Mouse (Mus musculus) spleen, embryonic (tissue): Measurements from ENCODE around the gene Acrbp.

ENCODE experiments used
- CTCF ChIA-PET: fragments of 350-600 bp; sonication (Branson Sonifier 250); formaldehyde crosslinking; loops from one replicate; lab custom pipeline; 2022; lab: Charles Lee

Acrbp gene

DNA sequence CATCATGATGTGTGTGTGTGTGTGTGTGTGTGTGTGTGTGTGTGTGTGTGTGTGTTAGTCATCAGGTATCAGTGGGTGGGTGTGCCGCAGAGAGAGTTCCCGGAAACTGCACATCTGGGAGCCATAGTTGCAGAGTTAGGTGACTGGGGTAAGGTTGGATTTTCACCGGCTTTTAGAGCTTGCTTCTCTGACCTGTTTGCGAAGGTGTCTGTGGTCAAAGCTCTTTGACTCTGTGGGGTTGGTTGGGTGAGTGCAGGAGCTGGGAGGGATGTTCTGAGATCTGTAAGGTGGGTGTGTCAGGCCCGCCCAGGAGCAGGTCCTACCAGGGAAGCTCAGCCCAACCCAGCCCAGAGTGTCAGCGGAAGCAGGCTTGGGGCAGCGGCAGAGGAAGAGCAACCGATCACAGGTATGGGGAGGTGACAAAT, 18.1 kb downstream of the Acrbp start, which contains the start of gene Lpar5:
Lpar5 (plus strand) TSS at position 350 of the 425 bp plus-strand sequence.
- CTCF ChIA-PET: no interaction called here

DNA sequence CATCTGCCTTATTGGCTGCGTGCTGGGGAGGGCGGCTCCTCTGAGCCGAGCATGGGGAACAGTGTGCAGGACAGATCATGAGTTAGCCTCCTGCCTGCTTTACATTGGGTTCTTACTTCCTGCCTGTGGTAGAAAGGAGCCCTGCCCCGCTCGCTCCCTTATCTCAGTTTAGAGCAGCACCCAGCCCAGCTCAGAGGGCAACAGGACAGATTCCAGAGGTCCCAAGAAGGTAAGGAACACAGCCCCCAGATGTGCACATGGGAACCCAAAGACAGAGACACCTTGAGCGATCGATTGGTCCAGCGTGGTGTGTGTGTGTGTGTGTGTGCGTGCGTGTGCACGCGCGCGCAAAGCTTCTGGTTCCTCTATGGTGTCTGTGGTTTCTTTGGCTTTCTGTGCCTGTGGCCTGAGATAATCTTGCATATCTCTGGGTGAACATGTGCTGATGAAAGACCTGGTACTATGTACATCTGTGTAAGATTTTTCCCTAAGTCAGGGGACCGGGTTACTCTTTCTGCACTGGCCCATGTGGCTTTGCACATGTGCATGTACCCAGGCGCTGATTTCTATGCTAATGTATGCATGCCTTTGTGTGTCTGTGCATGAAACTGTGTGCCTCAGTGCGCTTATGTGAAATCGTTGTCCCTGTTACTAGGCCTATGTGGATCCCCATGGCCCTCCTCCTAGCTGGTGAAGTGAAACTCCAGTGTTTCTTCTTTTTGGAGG, 21.8 kb downstream of the Acrbp start:
- CTCF ChIA-PET: interaction anchor here (0.5 to 0.6 kb wide), 2 partner anchors 22 to 183 kb away, joined by 3 to 6 read pairs; partner anchors contain the start of gene Cd4

DNA sequence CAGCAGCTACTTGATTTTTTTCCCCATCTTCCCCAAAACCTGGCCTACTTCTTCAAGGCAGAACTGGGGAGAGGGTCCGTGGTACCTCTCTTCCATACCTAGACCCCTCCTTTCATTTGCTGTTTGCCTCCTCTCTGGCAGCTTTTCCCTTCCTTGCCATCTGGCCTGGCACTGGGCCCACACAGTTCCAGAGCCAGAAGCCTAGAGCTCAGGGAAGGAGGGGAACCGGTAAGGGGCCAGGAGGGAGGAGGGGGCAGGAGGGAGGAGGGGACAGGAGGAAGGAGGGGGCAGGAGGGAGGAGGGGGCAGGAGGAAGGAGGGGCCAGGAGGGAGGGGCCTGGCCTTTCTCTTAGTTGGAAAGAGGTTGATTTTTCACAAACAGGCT, 22.4 kb downstream of the Acrbp start:
- CTCF ChIA-PET: interaction anchor here (0.5 kb wide), 1 partner anchor 21 kb away, joined by 6 read pairs; no protein-coding TSS in a partner anchor

DNA sequence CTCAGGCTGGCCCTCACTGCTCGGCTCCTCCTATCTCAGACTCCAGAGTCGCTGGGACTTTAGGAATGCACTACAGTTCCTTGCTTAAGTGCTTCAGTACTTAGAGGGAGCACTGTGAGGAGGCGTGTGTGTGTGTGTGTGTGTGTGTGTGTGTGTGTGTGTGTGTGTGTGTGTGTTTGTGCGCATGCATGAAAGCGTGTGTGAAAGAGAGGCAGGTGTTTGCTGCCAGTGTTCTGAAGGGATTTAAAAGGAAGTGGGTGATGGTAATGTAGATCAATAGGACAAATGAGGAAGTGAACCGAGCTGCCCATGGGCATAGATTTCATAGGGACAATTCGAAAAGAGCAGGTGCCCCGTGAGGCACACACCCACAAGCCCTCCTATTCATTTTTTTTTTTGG, 24.3 kb downstream of the Acrbp start:
- CTCF ChIA-PET: interaction anchor here (0.5 to 0.7 kb wide), 3 partner anchors 212 to 668 kb away, joined by 4 read pairs; no protein-coding TSS in a partner anchor

DNA sequence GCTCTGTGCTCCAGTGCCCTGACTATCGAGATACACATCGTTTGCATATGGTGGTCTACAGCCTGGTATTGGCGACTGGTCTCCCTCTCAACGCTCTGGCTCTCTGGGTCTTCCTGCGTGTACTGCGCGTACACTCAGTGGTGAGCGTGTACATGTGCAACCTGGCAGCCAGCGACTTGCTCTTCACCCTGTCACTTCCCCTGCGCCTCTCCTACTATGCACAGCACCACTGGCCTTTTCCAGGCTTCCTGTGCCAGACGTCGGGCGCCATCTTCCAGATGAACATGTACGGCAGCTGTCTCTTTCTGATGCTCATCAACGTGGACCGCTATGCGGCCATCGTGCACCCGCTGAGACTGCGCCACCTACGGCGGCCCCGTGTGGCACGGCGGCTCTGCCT, 31.9 kb downstream of the Acrbp start:
- CTCF ChIA-PET: interaction anchor here (0.7 kb wide), 1 partner anchor 9 kb away, joined by 3 read pairs; no protein-coding TSS in a partner anchor

DNA sequence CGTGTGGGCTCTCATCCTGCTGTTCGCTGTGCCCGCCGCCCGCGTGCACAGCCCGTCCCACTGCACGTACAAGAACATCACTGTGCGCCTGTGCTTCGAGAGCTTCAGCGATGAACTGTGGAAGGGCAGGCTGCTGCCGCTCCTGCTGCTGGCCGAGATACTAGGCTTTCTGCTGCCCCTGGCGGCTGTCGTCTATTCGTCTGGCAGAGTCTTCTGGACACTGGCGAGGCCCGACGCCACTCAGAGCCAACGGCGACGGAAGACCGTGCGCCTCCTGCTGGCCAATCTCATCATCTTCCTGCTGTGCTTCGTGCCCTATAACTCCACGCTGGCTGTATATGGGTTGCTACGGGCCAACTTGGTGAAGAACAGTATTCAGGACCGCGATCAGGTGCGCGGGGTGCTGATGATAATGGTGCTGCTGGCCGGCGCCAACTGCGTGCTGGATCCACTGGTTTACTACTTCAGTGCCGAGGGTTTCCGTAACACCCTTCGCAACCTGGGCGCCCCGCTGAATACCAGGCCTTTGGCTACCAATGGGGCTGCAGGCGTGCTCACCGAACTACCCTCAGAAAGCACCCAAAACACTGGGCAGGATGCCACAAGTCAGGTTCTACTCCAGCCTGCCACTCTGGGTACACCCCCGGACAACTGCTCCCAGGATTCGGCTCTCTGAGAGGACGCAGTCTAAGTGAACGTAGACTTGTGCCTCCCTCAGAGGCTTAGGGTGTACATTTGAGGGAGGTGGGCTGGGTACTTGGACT, 32.5 kb downstream of the Acrbp start:
- CTCF ChIA-PET: no interaction called here

DNA sequence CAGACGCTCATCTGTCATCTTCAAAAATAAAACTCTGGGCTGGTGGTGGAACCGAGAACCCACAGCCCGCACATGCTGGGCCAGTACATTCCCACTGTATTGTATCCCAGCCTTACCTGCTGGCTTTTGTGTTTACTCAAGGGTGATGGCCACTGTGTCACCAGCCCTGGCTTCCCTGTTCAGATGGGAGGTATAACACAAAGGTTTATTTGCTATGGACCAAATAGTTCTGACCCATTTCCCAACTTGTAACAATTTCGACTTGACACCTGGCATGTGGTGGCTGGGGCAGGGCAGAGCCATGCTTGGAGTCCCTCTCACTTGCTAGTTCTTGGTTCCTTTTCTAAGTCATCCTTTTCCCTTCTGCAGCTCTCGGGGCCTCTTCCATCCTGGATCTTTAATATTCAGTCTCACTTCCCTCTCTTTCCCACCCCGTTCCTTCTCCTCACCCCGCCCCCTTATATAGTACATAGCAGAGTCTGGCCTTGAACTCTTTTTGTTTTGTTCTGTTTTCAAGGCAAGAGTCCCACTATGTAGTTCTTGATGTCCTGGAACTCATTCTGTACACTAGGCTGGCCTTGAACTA, 33.4 kb downstream of the Acrbp start:
- CTCF ChIA-PET: interaction anchor here (0.9 kb wide), 1 partner anchor 35 kb away, joined by 5 read pairs; no protein-coding TSS in a partner anchor

DNA sequence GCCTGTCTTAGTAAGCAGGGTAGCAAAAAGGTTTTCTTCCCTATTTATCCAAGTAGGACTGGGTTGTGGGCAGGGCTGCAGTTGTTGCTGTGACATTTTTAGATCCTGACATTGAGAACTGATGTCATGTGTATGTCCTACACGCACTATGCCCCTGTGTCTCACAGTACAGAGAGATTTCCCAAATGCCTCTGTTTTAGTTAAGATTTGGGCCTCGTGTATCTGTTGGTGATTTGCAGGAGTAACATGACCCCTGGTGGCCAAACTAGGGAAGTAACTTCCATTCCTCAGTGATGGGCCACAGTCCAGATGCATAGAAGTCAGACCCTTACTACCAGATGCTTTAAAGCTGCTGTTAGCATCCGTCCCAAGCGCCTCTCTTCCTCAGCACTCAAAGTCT, 34.9 kb downstream of the Acrbp start:
- CTCF ChIA-PET: interaction anchor here (0.6 to 1.0 kb wide), 3 partner anchors 9 to 35 kb away, joined by 3 to 8 read pairs (median 6); partner anchors contain the start of gene Acrbp

DNA sequence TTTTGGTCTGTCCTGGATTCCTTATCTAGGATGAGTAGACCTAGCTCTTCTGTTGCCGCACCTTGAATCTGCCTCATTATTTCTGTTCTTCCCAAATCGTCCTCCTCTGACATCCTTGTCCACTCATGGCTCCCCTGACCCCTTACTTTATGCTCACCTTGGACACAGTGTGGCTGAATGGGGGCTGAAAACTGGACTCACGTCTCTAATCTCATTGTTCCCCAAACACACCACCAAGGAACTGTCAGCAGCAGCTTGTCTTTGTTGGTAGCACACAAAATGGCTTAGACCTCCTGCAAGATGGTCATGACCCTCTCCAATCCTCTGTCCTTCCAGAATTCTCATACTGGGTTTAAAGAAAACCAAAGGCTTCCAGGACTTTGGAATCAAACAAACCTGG, 38.4 kb downstream of the Acrbp start:
- CTCF ChIA-PET: no interaction called here

DNA sequence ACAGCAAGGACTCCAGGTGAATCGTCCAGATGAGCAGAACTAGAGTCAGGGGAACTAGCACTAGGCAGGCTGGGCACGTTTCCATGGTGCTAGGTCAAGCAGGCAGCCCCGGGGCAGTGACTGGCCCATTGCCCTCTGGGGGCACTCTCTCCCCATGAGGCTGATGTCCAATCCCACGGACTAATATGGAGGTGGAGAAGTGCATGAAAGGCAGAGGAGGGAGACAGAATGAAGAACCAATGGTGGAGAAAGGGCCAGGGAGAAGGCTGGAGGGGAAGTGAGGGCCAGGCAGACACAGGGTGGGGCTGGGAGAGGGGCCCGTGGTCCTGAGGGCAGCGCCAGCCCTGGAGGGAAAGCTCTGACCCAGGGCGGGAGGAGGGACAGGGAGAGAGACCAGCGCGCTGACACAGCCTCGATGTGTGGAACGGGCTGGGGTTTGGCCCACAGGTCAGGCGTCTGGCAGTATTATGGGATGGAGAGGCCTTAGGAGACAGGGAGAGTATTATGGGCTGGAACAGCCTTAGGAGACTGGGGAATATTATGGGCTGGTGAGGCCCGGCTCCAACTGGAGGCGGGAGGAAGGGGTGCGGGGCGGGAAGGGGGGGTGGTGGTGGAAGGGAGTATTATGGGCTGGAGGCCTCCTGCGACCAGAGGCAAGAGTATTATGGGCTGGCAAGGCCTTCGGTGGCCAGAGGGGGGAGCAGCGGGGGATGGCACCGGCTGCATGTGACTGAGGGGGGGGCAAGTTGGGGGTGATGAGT, 39.3 kb downstream of the Acrbp start:
- CTCF ChIA-PET: interaction anchor here (0.6 to 0.7 kb wide), 2 partner anchors 22 to 91 kb away, joined by 3 to 9 read pairs; no protein-coding TSS in a partner anchor

DNA sequence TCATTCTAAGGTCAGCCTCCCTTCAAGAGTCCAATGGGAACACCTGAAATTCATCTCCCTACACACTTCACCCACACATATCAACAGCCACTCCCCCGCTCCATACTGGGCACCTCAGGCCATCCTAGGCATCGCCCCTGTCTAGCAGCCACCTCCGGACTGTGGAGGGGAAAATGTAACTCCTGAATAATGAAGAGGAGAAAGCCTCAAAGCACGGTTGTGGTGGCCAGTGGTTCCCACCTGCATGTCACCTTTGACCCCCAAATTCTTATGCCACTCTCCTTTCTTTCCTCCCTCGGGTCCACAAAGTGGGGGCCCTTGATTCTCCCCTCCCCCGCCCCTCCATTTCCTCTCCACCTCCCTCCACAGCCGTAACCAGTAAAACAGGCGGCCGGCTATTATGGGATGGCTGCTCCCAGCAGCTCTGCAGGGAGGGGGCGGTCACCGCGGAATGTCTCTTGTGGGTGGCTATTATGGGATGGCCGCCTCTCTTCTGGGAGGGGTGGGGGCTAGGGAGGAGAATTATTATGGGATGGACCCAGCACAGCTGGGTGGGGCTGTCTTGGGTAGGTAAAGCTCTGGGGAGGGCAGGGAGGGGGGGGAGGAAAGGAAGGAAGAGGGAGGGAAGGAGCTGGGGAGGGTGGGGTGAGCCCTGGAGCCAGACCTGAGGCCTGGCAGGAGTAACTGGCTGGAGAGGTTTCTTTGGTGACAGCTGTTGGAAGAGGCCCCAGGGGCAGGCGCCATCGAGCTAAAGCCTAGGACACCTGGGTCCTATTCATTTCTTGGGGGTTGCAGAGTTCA, 40.2 kb downstream of the Acrbp start:
- CTCF ChIA-PET: interaction anchor here (0.6 to 0.7 kb wide), 2 partner anchors 9 to 92 kb away, joined by 3 to 9 read pairs; no protein-coding TSS in a partner anchor

DNA sequence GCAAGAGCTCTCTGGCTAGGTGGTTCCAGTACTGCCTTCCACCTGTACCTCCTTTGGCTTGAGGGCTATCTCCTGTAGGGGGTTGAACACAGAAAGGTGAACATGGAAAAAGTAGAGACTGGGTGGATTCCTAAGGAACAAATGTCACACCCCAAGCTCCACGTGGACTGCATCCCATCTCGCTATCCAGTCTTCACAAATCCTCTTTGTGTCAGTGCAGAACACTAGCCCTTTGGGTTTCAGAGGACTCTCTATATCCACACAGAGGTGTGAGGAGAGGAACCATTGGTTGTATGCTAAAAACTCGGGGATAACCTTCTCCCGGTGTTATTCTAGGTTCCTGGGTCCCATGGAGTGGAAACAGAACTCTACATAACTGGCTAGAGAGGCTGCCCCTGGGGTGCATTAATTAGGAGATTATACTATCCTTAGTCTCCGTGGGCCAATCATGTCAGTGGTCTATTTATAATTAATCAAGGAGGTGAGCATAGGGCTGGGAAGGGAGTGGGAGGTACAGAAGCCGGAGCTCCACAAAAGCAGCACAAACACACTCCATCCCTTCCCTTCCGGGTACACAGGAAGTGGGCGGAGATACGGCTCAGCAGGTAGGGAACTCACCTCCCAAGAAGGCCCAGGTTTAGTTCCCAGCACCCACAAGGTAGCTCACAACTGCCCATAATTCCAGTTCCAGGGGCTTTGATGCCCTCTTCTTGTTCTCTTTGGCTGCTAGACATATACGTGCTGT, 41.0 kb downstream of the Acrbp start:
- CTCF ChIA-PET: interaction anchor here (0.6 to 1.0 kb wide), 2 partner anchors 10 to 43 kb away, joined by 3 read pairs; no protein-coding TSS in a partner anchor

DNA sequence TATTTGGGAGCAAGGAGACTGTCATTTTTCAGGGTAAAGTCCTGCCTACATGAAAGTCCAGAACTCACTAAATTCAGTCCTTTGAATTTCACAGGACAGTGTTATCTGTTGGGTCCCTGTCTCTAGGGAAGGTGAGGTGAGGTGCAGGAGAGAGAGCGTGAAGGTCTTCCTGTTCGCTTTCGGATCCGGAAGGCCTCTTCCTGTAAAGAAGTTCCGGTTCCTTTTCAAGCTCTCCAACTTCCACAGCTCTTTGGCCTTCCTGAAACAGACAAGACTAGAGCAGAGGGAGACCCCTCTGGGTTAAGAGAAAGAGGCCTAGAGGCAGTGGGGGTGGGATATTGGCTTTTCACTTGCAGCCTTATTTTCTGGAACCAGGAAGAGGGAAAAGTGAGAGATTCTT, 42.9 kb downstream of the Acrbp start:
- CTCF ChIA-PET: interaction anchor here (0.6 kb wide), 1 partner anchor 18 kb away, joined by 3 read pairs; no protein-coding TSS in a partner anchor

DNA sequence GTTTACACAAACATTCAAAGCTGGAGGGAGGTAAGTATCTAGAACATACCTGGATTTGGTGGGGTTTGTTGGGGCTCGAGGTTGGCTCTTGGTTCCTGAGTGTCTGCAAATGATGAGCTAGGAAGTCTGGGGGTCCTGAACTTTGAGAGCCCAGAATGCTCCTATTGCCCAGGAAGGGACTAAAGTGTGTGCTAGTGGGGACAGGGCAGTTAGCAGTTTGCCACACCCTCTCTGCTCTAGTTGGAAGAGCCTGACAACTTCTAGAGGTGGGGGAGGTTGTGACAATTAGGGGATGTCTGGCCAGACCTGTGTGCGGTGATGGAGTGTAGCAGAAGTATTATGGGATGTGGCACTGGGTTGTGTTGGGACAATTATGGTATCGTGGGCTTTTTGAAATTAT, 45.4 kb downstream of the Acrbp start:
- CTCF ChIA-PET: no interaction called here

DNA sequence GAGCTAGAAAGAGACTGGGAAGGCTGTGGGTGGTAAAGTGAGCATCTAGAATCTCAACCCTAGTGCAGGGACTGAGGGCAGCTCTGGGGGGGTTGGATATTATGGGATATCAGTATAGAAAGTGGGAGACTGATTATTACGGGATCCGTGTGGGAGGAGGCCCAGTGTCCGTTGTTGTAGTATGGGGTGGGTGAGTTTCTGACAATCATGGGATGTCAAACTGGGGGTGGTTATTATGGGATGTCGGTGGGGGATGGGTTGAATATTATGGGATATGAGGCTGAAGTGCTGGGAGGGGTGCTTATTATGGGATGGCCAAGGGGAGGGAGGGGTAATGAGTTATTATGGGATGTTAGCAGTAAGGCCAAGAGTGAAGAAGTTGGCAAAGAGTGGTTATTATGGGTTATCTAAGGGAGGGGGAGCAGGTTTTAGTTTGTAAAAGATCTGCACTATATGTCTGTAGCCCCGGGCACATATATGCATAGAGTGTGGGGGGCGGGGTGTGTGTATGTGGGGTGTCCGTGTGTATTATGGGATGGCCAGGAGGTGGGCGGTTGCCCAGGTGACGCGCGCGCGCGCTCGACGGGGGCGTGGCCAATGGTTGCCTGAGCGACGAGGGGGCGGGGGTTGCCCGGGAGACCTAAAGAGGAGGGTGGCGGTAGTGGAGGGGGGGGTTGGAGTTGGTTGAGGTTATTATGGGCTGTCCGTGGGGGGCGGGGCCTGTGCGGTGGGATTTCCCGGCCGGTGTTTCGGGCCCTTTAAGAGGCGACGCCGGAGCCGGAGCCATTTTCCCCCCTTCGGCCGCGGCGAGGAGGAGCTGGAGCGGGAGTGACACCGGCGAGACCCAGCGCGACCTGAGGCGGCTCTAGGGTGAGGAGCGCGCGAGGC, 46.1 kb downstream of the Acrbp start, which contains the start of gene Chd4:
Chd4 (plus strand) TSS at position 591 of the 888 bp plus-strand sequence.
- CTCF ChIA-PET: no interaction called here

DNA sequence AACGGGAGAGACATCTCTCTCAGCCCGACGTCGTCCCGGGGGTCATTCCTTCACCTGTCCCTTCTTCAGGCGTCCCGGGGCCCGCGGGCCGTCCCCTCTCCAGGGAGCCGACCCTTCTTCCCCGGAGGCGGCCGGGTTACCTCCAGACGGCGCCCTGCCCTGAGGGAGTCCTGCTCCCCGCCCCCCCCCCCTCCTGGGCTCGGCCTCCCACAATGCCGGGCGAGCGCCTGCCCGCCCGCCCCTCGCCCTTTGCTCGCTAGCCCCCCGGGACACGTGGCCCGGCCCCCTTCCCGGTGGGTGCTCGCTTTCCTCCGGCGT, 46.7 kb downstream of the Acrbp start:
- CTCF ChIA-PET: no interaction called here

DNA sequence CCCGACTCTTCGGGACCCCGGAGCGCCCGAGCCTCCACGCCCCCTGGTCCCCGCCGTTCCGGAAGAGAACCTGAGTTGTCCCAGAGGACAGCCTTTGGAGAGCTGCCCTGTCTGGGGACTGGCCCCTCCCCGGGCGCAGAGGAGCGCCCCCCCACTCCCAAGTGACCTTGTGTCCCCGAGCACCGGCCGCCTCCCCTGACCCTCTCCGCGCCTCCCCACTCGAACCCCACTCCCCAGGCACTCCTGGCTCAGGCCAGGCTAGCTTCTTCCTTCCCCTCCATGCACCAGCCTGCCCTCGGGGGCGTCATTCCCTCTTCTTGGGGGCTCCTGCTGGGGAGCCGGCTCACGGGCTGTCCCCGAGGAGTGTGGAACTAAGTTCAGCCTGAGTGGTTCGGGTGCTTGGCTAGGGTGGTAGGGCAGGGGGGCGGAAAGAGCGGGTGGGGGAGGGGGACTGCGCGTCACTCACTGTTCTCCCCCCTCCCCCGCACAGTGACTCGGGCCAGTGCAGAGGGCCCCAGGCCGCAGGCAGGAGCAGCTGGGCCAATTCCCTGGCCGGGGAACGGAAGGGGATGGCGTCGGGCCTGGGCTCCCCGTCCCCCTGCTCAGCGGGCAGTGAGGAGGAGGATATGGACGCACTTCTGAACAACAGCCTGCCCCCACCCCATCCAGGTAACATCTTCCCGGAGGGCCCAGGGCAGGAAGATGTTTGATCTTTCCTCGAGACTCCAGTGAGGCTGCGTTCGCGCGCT, 47.3 kb downstream of the Acrbp start:
- CTCF ChIA-PET: no interaction called here

DNA sequence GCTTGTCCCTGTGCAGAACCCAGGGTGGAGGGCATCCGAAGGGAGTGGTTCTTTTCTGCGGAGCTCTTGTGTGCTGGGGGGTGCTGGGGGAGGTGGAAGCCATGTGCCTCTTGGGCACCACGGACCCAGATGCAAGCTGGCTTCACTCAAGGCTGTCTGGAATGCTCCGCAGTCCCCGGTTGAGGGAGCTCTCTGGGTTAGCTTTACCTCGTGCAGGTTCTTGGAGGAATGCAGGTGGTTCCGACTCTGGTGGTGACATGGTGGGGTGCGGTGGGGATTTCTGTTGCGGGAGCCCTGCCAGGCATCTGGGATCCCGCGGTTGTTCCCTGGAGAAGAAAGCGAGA, 47.8 kb downstream of the Acrbp start:
- CTCF ChIA-PET: no interaction called here
